Mouse (Mus musculus) CH12.LX (cell line): ENCODE measurements at regions not wholly inside any gene's neighbourhood (a gene's known extent, or its start where the extent isn't known, plus 50 kb on each side); places are given as distances from the start of the nearest gene placed in this dataset.

Experiments
- DNase-seq: peaks from one replicate; pipeline ENCODE4 v3.0.0-alpha.2; 2013; ENCODE audit errors: extremely low read depth
- H3K27ac ChIP-seq: 2 replicates; pipeline ENCODE4 v1.5.1; 2012; ENCODE audit warnings: low read depth, mild to moderate bottlenecking, control low read depth, moderate library complexity; ENCODE audit not compliant: insufficient read depth
- H3K27me3 ChIP-seq: replicated peaks from 2 replicates; pipeline ENCODE3; 2012; ENCODE audit warnings: inconsistent platforms
- H3K36me3 ChIP-seq, 2 experiments: replicated peaks in 1 of 2; 2 replicates each; pipeline versions ENCODE3 to v1.6.1; 2012; ENCODE audit warnings: inconsistent platforms in 1 of 2, low read length in 1 of 2, mild to moderate bottlenecking in 1 of 2, mixed read lengths in 1 of 2, moderate library complexity in 1 of 2; ENCODE audit not compliant: control insufficient read depth in 1 of 2, insufficient read depth in 1 of 2
- H3K4me1 ChIP-seq, 2 experiments: 2 replicates each; pipeline ENCODE4 v1.6.1; 2012; ENCODE audit warnings: inconsistent platforms in 1 of 2, moderate library complexity in 1 of 2; ENCODE audit not compliant: insufficient read depth in 2 of 2, control insufficient read depth in 1 of 2
- H3K4me2 ChIP-seq: 2 replicates; pipeline ENCODE4 v1.6.1; 2012; ENCODE audit warnings: low read depth, mild to moderate bottlenecking, control low read depth; ENCODE audit not compliant: poor library complexity, insufficient read depth, severe bottlenecking
- H3K4me3 ChIP-seq, 3 experiments: fragments of 150-350 bp in 1 of 3; sonication (generic) in 1 of 3; replicated peaks in 1 of 3; 2 replicates each; pipeline versions ENCODE3 to v1.5.1; 2011 to 2012; ENCODE audit warnings: low read depth in 2 of 3, low read length in 2 of 3, mild to moderate bottlenecking in 2 of 3, moderate library complexity in 2 of 3, control low read depth in 1 of 3, improper control_type of control experiment in 1 of 3, inconsistent platforms in 1 of 3, mixed read lengths in 1 of 3; ENCODE audit not compliant: poor library complexity in 1 of 3
- H3K79me2 ChIP-seq: replicated peaks from 2 replicates; pipeline ENCODE4 v1.6.1; 2012; ENCODE audit warnings: mild to moderate bottlenecking, moderate library complexity; ENCODE audit not compliant: control insufficient read depth, poor library complexity, insufficient read depth, severe bottlenecking; ENCODE audit errors: extremely low read depth
- H3K9ac ChIP-seq: 2 replicates; pipeline ENCODE4 v1.6.1; 2012; ENCODE audit warnings: low read depth, mild to moderate bottlenecking, control low read depth, moderate library complexity; ENCODE audit not compliant: insufficient read depth
- H3K9me3 ChIP-seq: replicated peaks from 2 replicates; pipeline ENCODE3; 2012; ENCODE audit warnings: low read length, inconsistent platforms, mixed read lengths
- BHLHE40 ChIP-seq: IDR thresholded peaks from 2 replicates; pipeline ENCODE4 v1.6.1; 2011; ENCODE audit warnings: mild to moderate bottlenecking, low read depth, low read length, improper control_type of control experiment
- CHD2 ChIP-seq: IDR thresholded peaks from 2 replicates; pipeline ENCODE4 v1.6.1; 2011; ENCODE audit warnings: low read length, improper control_type of control experiment
- CTCF ChIP-seq, 2 experiments: IDR thresholded peaks in 1 of 2; conservative IDR thresholded peaks in 1 of 2; 2 replicates each; pipeline ENCODE4 v1.5.1; 2011 to 2012; ENCODE audit warnings: low read depth in 2 of 2, low read length in 2 of 2, improper control_type of control experiment in 1 of 2, inconsistent platforms in 1 of 2, mild to moderate bottlenecking in 1 of 2, moderate library complexity in 1 of 2
- ELF1 ChIP-seq: IDR thresholded peaks from 2 replicates; pipeline ENCODE4 v1.6.1; 2014; ENCODE audit warnings: low read depth, mild to moderate bottlenecking, inconsistent platforms, low read length, improper control_type of control experiment
- EP300 ChIP-seq: IDR thresholded peaks from 2 replicates; pipeline ENCODE4 v1.6.1; 2011; ENCODE audit warnings: low read length, improper control_type of control experiment
- ETS1 ChIP-seq: conservative IDR thresholded peaks from 2 replicates; pipeline ENCODE4 v1.6.1; 2012; ENCODE audit warnings: low read depth, mild to moderate bottlenecking, inconsistent platforms, low read length, improper control_type of control experiment, moderate library complexity
- HCFC1 ChIP-seq: IDR thresholded peaks from 2 replicates; pipeline ENCODE4 v1.6.1; 2012; ENCODE audit warnings: low read depth, mild to moderate bottlenecking, inconsistent platforms, low read length, improper control_type of control experiment
- IRF4 ChIP-seq: IDR thresholded peaks from 2 replicates; pipeline ENCODE4 v1.6.1; 2014; ENCODE audit warnings: low read depth, mild to moderate bottlenecking, inconsistent platforms, low read length, improper control_type of control experiment
- JUN ChIP-seq: IDR thresholded peaks from 2 replicates; pipeline ENCODE4 v1.6.1; 2011; ENCODE audit warnings: low read depth, mild to moderate bottlenecking, low read length, improper control_type of control experiment, moderate library complexity; ENCODE audit not compliant: insufficient read depth
- JUND ChIP-seq: conservative IDR thresholded peaks from 2 replicates; pipeline ENCODE4 v1.6.1; 2011; ENCODE audit warnings: low read depth, low read length, improper control_type of control experiment
- MAFK ChIP-seq: IDR thresholded peaks from 2 replicates; pipeline ENCODE4 v1.6.1; 2011; ENCODE audit warnings: low read length, improper control_type of control experiment; ENCODE audit not compliant: insufficient replicate concordance
- MEF2A ChIP-seq: IDR thresholded peaks from 2 replicates; pipeline ENCODE4 v1.6.1; 2014; ENCODE audit warnings: low read depth, mild to moderate bottlenecking, inconsistent platforms, low read length, improper control_type of control experiment, borderline replicate concordance
- NELFE ChIP-seq: IDR thresholded peaks from 2 replicates; pipeline ENCODE4 v1.6.1; 2011; ENCODE audit warnings: low read depth, low read length, improper control_type of control experiment
- PAX5 ChIP-seq: IDR thresholded peaks from 2 replicates; pipeline ENCODE4 v1.6.1; 2012; ENCODE audit warnings: low read length, inconsistent platforms, mixed read lengths
- POLR2A ChIP-seq: IDR thresholded peaks from 2 replicates; pipeline ENCODE4 v1.6.1; 2011; ENCODE audit warnings: low read depth, mild to moderate bottlenecking, improper control_type of control experiment, low read length
- RAD21 ChIP-seq: IDR thresholded peaks from 2 replicates; pipeline ENCODE4 v1.6.1; 2011; ENCODE audit warnings: low read depth, mild to moderate bottlenecking, low read length, improper control_type of control experiment, moderate library complexity
- TBP ChIP-seq: conservative IDR thresholded peaks from 2 replicates; pipeline ENCODE4 v1.6.1; 2011; ENCODE audit warnings: low read depth, low read length, improper control_type of control experiment
- TCF12 ChIP-seq: IDR thresholded peaks from 2 replicates; pipeline ENCODE4 v1.6.1; 2014; ENCODE audit warnings: low read depth, mild to moderate bottlenecking, inconsistent platforms, low read length, improper control_type of control experiment
- UBTF ChIP-seq: IDR thresholded peaks from 2 replicates; pipeline ENCODE4 v1.6.1; 2012; ENCODE audit warnings: low read depth, mild to moderate bottlenecking, inconsistent platforms, low read length, improper control_type of control experiment, moderate library complexity
- USF2 ChIP-seq: conservative IDR thresholded peaks from 2 replicates; pipeline ENCODE4 v1.6.1; 2011; ENCODE audit warnings: low read depth, low read length, improper control_type of control experiment
- dilution Hi-C: fragments of 300-500 bp; cut with MboI; formaldehyde crosslinking; loops from 2 replicates; pipeline ENCODE4 v1.14.3; 2020; ENCODE audit warnings: low sequenced_read_pairs; ENCODE audit not compliant: extremely low pct_unique_long_range_greater_than_20kb, extremely low pct_ligation_motif_present
- in situ Hi-C: fragments of 300-500 bp; cut with MboI; formaldehyde crosslinking; loops from 3 replicates; pipeline ENCODE4 v1.14.3; 2019; ENCODE audit warnings: low sequenced_read_pairs, low pct_ligation_motif_present, low pct_unique_long_range_greater_than_20kb, mixed read lengths

DNA sequence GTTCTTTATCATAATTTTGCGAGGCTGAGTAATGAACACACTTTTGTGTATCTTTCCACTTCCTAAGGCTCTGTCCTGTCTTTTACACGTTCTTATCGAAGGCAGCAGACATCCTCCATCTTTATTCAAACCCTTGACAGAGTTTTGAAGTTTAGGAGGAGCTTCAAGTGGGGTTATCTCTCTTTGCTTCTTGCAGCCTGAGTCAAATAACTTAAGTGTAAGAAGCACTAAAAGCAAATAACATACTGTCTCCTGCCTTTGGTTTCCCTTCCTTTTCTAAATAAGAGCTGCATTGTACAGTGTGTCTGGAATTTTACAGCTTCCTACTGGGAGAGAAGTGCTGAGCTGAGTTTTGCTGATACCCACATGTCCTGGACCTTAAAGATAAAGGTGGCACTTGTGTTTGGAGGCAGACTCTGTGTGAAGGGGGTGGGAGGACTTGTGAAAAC is 61.6 kb downstream of the Gm13691 start:
- Histone ChIP-seq H3K4me3 (no peak overlapping the region), H3K27ac (no peak overlapping the region)

DNA sequence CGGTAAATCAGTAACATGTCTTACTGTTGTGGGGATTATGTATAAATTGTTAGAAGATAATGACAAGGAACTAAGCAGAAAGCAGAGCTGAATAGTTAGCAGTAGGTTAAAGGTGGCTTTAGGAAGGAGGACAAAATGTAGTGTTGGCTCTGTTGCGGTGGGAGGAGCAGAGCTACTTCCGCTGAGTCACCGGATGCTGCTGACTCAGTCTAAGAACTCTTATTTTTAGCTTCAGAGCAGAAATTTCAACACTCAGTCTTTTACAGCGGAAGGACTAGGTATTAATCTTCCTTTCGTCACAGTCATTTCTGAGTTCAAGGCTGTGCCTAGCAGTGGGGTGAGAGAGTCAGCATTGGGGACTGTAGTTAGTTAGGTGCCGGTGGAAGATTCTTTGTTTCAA is 68.9 kb downstream of the Gm13691 start:
- Histone ChIP-seq H3K4me2 (peak overlapping the region; percentile 47; the same call in 1 of the 2 replicates), H3K79me2 (no peaks in the 10 kb centered on the region), H3K9ac (no peak overlapping the region), H3K27me3 (no peaks in the 10 kb centered on the region), H3K36me3 (no peaks in the 10 kb centered on the region), H3K27ac (no peak overlapping the region), H3K9me3 (no peaks in the 10 kb centered on the region), H3K4me1 (peaks cover 2 to 9% of the 10 kb centered on the region in 2 experiments; a peak in 3 of 4 replicates), H3K4me3 (no peak overlapping the region)
- peak; percentile 79 for DNase-seq
- TF ChIP-seq UBTF (no peak), TCF12 (peak; percentile 29; the same call in 1 of the 2 replicates), POLR2A (peak; percentile 35; the same call in 1 of the 2 replicates), CTCF (conservative IDR thresholded peaks at IDR 0.05 in 1 of 2, IDR thresholded peaks at IDR 0.05 in 1 of 2; ENCODE audit: low read depth in 2 of 2, low read length in 2 of 2) (no peak), EP300 (peak; percentile 66), ELF1 (peak; percentile 50), MAFK (peak; percentile 82), JUND (peak; percentile 87), IRF4 (peak; percentile 88), JUN (peak; percentile 90), HCFC1 (peak; percentile 37; the same call in 1 of the 2 replicates), ETS1 (peak; percentile 71), TBP (peak; percentile 43; the same call in 1 of the 2 replicates), USF2 (no peak), NELFE (no peak), MEF2A (peak; percentile 96)
- in situ Hi-C loops (no loop called here), dilution Hi-C loops (no loop called here)

More for the DNA sequence above, 61.6 kb downstream of the Gm13691 start:
- H3K4me2 ChIP-seq, result no peak overlapping the region
- H3K9me3 ChIP-seq, result no peaks in the 10 kb centered on the region
- H3K4me1 ChIP-seq, result no peaks in the 10 kb centered on the region
- H3K27me3 ChIP-seq, result no peaks in the 10 kb centered on the region
- no peak for DNase-seq
- dilution Hi-C loops (no loop called here), in situ Hi-C loops (no loop called here)
- no peaks in the 10 kb centered on the region for H3K36me3 ChIP-seq
- no peak overlapping the region for H3K9ac ChIP-seq
- H3K79me2 ChIP-seq, result no peaks in the 10 kb centered on the region
- no peak for TF ChIP-seq PAX5
- no peak for TF ChIP-seq CHD2
- no peak for TF ChIP-seq RAD21
- no peak for TF ChIP-seq MEF2A
- no peak for TF ChIP-seq USF2
- TF ChIP-seq BHLHE40, result no peak
